Mouse (Mus musculus): ENCODE data around the gene Milr1. TPM values are rescaled to one million over a fixed set of nuclear protein-coding genes. Genes with fewer than 3 reads are reported as not detected.

Gene Milr1
- polyA plus RNA-seq (2016; fragmentation: Nextera tagmentation; extraction: Ambion mirVana): 0.67 and 1.2 TPM in 2 replicates

DNA sequence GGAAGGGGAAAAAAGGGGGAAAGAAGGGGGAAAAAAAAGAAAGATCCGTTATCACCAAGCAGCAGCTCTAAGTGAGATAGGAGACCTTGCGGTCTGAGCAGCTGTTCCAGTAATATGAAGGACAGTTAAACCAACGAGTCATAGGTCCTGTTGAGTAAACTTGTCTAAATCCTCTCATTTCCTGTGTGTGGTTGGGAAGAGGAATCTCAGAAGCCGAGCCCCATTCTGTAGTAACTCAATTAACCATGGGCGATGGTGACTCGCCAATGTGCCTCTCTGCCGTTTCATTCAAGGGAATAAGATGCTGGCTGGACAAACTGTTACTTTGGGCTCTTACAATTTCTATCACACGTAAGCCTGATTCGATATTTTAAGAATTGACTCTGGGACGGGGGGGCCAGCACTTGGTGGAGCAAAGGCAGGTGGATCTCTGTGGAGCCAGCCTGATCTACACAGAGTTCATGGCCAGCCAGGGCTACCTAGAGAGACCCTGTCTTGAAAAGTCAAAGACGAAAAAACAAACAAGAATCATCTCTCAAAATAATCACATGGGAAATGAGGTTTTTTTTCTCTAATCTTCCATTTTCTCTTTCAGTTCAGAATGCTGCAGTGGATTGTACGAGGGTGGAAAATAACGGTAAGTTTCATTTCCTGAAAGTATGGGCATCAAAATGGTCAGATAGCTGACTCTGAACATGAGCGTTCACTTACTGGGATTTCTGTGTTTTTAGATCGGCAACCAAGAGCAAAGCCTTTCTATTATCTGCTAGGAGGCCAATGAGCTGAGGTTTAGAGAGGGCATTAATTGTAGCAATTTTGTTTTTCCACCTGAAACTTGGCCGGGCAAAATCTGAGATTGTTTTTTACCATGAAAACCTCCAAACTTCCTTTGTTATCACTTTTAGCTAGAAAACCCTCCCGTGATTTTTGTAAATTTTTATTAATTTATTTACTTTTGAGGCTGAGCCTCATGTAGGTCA is at the start of gene Milr1:
TSS of gene Milr1 (plus strand) at position 188 of the 980 bp plus-strand sequence.
- Histone ChIP-seq H3K4me1 (no peaks in the 10 kb centered on the region), H3K4me3 (no peak within 1 kb of the TSS), H3K27ac (no peak within 1 kb of the TSS), H3K27me3 (ENCODE audit: low read depth, poor library complexity, severe bottlenecking) (no peaks in the 10 kb centered on the region), H3K36me3 (no peaks in the 10 kb centered on the region), H3K9me3 (replicated peaks) (no peaks in the 10 kb centered on the region; the same call in 1 of the 2 replicates)
- 91% methylated on average over 17 of the region's 17 CpGs for WGBS
- DNase-seq (ENCODE audit: low spot score): no peak

- H3K36me3 ChIP-seq: no peaks in the 10 kb centered on the region
- 82% methylated on average over 9 of the region's 9 CpGs for WGBS
- H3K4me1 ChIP-seq: peaks cover 10% of the 10 kb centered on the region; the same call in 1 of the 2 replicates
- H3K4me3 ChIP-seq: no peak overlapping the region
- no peaks in the 10 kb centered on the region for H3K27me3 ChIP-seq (ENCODE audit: low read depth, poor library complexity, severe bottlenecking)
- H3K9me3 ChIP-seq (replicated peaks): no peaks in the 10 kb centered on the region
- 0 out of 2 replicates have a peak overlapping the region, but pooled peaks have one; percentile 32 for H3K27ac ChIP-seq
- DNase-seq (ENCODE audit: low spot score): no peak
Measured at GRCm38 (mm10) chr11:106701589-106701988, 49.4 kb upstream of the Milr1 start.

GRCm38 (mm10) chr11:106702584-106702983 is 48.4 kb upstream of the Milr1 start:
- H3K36me3 ChIP-seq: no peaks in the 10 kb centered on the region
- H3K4me3 ChIP-seq: no peak overlapping the region
- no peaks in the 10 kb centered on the region for H3K9me3 ChIP-seq (replicated peaks)
- H3K27ac ChIP-seq: no peak overlapping the region
- H3K27me3 ChIP-seq (ENCODE audit: low read depth, poor library complexity, severe bottlenecking): no peaks in the 10 kb centered on the region
- H3K4me1 ChIP-seq: peaks cover 15% of the 10 kb centered on the region
- WGBS: 91% methylated on average over 3 of the region's 3 CpGs
- DNase-seq (ENCODE audit: low spot score): no peak

GRCm38 (mm10) chr11:106703931-106704330 is 47.1 kb upstream of the Milr1 start:
- no peak overlapping the region for H3K27ac ChIP-seq
- no peaks in the 10 kb centered on the region for H3K36me3 ChIP-seq
- no peak overlapping the region for H3K4me3 ChIP-seq
- WGBS: 92% methylated on average over 7 of the region's 7 CpGs
- no peaks in the 10 kb centered on the region for H3K27me3 ChIP-seq (ENCODE audit: low read depth, poor library complexity, severe bottlenecking)
- no peak for DNase-seq (ENCODE audit: low spot score)
- H3K4me1 ChIP-seq: peaks cover 21% of the 10 kb centered on the region
- no peaks in the 10 kb centered on the region for H3K9me3 ChIP-seq (replicated peaks)

GRCm38 (mm10) chr11:106704399-106705111 is 46.5 kb upstream of the Milr1 start:
- no peaks in the 10 kb centered on the region for H3K9me3 ChIP-seq (replicated peaks)
- H3K4me1 ChIP-seq: peaks cover 27% of the 10 kb centered on the region
- H3K27ac ChIP-seq: no peak overlapping the region
- DNase-seq (ENCODE audit: low spot score): no peak
- no peaks in the 10 kb centered on the region for H3K36me3 ChIP-seq
- no peak overlapping the region for H3K4me3 ChIP-seq
- no peaks in the 10 kb centered on the region for H3K27me3 ChIP-seq (ENCODE audit: low read depth, poor library complexity, severe bottlenecking)
- WGBS: 78% methylated on average over 9 of the region's 9 CpGs

DNA sequence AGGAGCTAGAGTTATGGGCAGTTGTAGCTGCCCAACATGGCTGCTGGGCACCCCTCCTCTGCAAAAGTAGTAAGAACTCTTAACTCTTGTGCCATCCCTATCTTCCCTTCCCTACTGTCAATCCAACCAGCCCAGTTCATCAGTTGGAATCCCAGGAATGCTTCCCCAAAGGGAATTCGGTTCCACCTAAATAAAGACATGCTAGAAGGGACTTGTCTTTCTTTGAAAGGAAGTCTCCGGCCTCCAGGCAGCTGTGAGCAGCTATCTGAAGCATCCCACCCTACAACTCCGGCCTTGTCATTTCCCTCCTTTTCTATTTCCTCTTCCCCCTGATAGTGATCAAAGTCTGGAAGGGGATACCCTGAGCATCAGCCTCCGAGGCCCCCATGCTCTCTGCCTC is 44.8 kb upstream of the Milr1 start:
- H3K36me3 ChIP-seq: no peaks in the 10 kb centered on the region
- no peaks in the 10 kb centered on the region for H3K27me3 ChIP-seq (ENCODE audit: low read depth, poor library complexity, severe bottlenecking)
- no peak overlapping the region for H3K27ac ChIP-seq
- H3K4me3 ChIP-seq: no peak overlapping the region
- peaks cover 43% of the 10 kb centered on the region for H3K4me1 ChIP-seq
- no peak for DNase-seq (ENCODE audit: low spot score)
- 66% methylated on average over 4 of the region's 4 CpGs for WGBS
- no peaks in the 10 kb centered on the region for H3K9me3 ChIP-seq (replicated peaks)

DNA sequence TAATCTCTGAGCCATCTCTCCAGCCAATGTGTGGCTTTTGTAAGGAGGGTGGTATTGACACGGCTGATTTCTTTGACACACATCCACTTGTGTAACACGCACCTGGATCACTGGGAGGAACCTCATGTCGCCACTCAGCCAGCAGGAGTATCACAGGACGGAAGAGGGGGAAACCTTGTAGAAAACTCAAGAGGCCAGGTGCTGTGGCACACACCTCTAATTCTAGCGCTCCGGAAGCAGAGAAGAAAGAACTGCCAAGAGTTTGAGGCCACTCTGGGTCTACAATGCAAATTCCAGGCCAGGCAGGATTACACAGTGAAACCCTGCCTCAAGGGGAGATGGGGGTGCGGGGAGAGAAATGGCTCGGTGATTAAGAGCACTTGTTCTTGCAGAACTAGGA is 43.9 kb upstream of the Milr1 start:
- peaks cover 41% of the 10 kb centered on the region for H3K4me1 ChIP-seq
- DNase-seq (ENCODE audit: low spot score): no peak
- WGBS: 82% methylated on average over 8 of the region's 8 CpGs
- H3K27me3 ChIP-seq (ENCODE audit: low read depth, poor library complexity, severe bottlenecking): no peaks in the 10 kb centered on the region
- H3K27ac ChIP-seq: no peak overlapping the region; the same call in 1 of the 2 replicates
- no peaks in the 10 kb centered on the region for H3K9me3 ChIP-seq (replicated peaks)
- no peaks in the 10 kb centered on the region for H3K36me3 ChIP-seq
- no peak overlapping the region for H3K4me3 ChIP-seq

DNA sequence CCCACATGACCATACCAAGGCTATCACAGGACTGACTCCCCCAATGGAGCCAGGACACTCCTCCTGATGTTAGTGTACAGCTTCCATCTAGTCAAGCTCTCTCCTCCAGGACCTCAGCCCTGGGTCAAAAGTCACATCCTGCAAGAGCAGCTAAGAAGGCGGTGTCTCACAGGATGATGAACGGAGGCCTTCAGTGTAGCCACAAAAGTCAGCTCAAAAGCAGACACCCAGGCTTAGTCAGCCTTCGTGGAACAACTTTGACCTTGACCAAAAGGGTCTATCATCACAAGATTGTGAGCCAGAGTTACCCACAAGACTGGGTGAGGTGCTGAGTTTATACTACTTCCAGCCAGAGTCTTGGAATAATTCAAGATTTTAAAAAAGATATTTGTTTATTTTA is 43.2 kb upstream of the Milr1 start:
- no peaks in the 10 kb centered on the region for H3K36me3 ChIP-seq
- H3K27ac ChIP-seq: no peak overlapping the region
- DNase-seq (ENCODE audit: low spot score): no peak
- no peak overlapping the region for H3K4me3 ChIP-seq
- H3K4me1 ChIP-seq: peaks cover 41% of the 10 kb centered on the region
- H3K9me3 ChIP-seq (replicated peaks): no peaks in the 10 kb centered on the region
- WGBS: 67% methylated on average over 3 of the region's 3 CpGs
- H3K27me3 ChIP-seq (ENCODE audit: low read depth, poor library complexity, severe bottlenecking): no peaks in the 10 kb centered on the region

DNA sequence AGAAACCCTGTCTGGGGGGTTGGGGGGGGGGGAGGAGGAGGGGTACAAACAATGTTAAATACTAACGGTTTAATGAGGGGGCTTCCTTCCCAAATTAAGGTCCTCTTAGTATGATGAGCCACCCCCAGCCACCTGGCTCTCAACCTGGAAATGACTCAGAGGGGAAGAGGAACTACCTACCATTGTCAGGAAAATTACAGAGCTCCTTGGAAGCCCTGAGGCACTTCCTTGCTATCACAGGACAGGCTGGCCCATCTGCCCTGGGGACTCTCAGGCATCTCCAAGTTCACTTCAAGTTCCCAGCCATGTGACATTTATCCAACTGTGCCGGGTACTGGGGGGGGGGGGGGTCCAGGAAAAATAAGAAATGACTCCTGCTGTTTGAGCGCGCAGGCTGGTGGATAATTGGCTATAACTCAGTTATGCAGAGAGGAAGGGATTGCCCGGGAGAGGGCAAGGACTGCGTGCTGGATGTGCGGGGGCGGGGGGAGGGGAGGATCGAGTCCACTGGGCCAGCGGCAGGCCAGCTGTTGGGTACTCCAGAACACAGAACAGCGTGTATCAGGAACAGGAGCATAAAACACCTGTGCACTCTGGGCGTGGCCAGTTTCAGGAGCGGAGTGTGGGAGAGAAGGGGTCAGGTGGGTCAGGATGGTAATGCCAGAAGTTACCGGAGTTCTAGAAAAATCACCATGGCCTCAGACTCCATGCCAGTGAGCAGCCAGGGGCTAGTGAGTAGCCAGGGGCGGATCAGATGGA is 41.6 kb upstream of the Milr1 start:
- no peaks in the 10 kb centered on the region for H3K27me3 ChIP-seq (ENCODE audit: low read depth, poor library complexity, severe bottlenecking)
- peak; percentile 42 for DNase-seq (ENCODE audit: low spot score)
- peak overlapping the region; percentile 14; the same call in 1 of the 2 replicates for H3K27ac ChIP-seq
- no peaks in the 10 kb centered on the region for H3K9me3 ChIP-seq (replicated peaks)
- no peaks in the 10 kb centered on the region for H3K36me3 ChIP-seq
- H3K4me3 ChIP-seq: peak overlapping the region; percentile 4; the same call in 1 of the 2 replicates
- H3K4me1 ChIP-seq: peaks cover 41% of the 10 kb centered on the region
- WGBS: 29% methylated on average over 15 of the region's 15 CpGs

DNA sequence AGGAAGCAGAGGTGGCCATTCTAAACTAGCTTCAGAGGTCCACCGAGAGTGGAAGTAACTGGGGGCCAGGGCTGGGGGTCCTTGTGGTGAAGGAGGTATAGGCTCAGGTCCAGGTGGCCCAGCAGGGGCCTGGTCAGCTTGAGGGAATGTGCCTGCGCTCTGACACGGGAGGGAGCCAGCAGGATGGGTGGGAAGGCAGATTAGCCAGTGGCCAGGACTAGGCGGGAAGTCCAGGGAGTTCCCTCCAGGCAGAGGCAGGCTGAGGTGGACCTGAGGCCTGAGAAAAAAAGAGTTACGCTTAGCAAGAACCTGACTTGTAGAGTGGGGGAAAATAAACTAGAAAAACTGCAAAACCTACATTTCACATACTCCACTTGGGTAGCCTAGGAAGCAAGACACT is 40.2 kb upstream of the Milr1 start:
- H3K36me3 ChIP-seq: no peaks in the 10 kb centered on the region
- no peaks in the 10 kb centered on the region for H3K9me3 ChIP-seq (replicated peaks)
- WGBS: 73% methylated on average over 5 of the region's 5 CpGs
- H3K27ac ChIP-seq: no peak overlapping the region
- H3K27me3 ChIP-seq (ENCODE audit: low read depth, poor library complexity, severe bottlenecking): no peaks in the 10 kb centered on the region
- H3K4me1 ChIP-seq: peaks cover 36% of the 10 kb centered on the region
- no peak overlapping the region for H3K4me3 ChIP-seq
- no peak for DNase-seq (ENCODE audit: low spot score)

- DNase-seq (ENCODE audit: low spot score): no peak
- Histone ChIP-seq H3K27ac (peak overlapping the region; percentile 33; the same call in 1 of the 2 replicates), H3K4me3 (0 out of 2 replicates have a peak overlapping the region, but pooled peaks have one; percentile 9), H3K9me3 (replicated peaks) (no peaks in the 10 kb centered on the region), H3K27me3 (ENCODE audit: low read depth, poor library complexity, severe bottlenecking) (no peaks in the 10 kb centered on the region), H3K36me3 (no peaks in the 10 kb centered on the region), H3K4me1 (peaks cover 24% of the 10 kb centered on the region)
- WGBS: 80% methylated on average over 6 of the region's 6 CpGs
Measured at GRCm38 (mm10) chr11:106715066-106715465, 36.0 kb upstream of the Milr1 start.

DNA sequence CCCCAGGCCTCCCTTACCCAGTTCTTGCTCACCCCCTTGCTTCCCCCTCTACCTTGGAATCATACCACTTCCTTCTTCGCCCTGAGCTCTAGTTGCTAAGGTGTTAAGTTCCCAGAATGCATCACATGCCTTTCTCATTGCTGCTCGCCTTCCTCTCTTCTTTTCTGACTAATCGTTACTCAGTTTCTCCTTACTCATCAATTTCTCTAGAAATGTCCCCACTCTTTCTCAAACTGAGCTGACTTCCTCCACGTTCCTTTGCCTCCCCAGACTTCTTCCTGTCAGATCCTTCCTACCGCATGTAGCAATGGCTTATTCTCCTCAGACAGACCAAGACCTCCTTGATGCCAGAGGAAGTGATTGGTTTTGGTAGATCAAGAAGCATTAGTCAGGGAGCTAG is 34.5 kb upstream of the Milr1 start:
- WGBS: 87% methylated on average over 5 of the region's 5 CpGs
- no peak for DNase-seq (ENCODE audit: low spot score)
- H3K4me1 ChIP-seq: peaks cover 10% of the 10 kb centered on the region; the same call in 1 of the 2 replicates
- H3K27me3 ChIP-seq (ENCODE audit: low read depth, poor library complexity, severe bottlenecking): no peaks in the 10 kb centered on the region
- no peaks in the 10 kb centered on the region for H3K9me3 ChIP-seq (replicated peaks)
- no peak overlapping the region for H3K27ac ChIP-seq
- no peaks in the 10 kb centered on the region for H3K36me3 ChIP-seq
- H3K4me3 ChIP-seq: no peak overlapping the region
